Comparison of ENCODE assay signal across 9 mouse cellular contexts in genomic region chr8:111912860-111913432, GRCm38 (mm10). TPM values are rescaled to one million over a fixed set of nuclear protein-coding genes. Genes with fewer than 3 reads are reported as not detected.
DNase-seq lines count a peak whose midpoint lies in the region; ATAC-seq and TF ChIP-seq lines count a peak whose summit lies in the region.
"Had no signal": no experiment of that assay in that cellular context is flagged by ENCODE, and none has a peak within 500 bp of the region (broad histone marks: within the 10 kb centered on the region; RNA-seq: fewer than 3 reads in every experiment).

No protein-coding gene starts in this region.

- peaks cover 2% of the 10 kb centered on the region; the same call in 1 of the 2 replicates for H3K36me3 ChIP-seq in kidney, embryonic 16.5 days (ENCODE audit: insufficient read depth, low read length)
- H3K36me3 ChIP-seq in embryonic facial prominence, embryonic 14.5 days (ENCODE audit: control insufficient read depth, insufficient read depth, low read length): peaks cover 7% of the 10 kb centered on the region; the same call in 1 of the 2 replicates
- no peaks in the 10 kb centered on the region for H3K36me3 ChIP-seq in liver, postnatal 0 days (replicated peaks; ENCODE audit: insufficient read depth, low read length)

- H3K27me3 ChIP-seq in kidney, embryonic 16.5 days (ENCODE audit: insufficient read depth, low read length): peaks cover 17% of the 10 kb centered on the region
- H3K27me3 ChIP-seq in embryonic facial prominence, embryonic 14.5 days (replicated peaks; ENCODE audit: control insufficient read depth, insufficient read depth, low read length): peaks cover 17% of the 10 kb centered on the region; the same call in 1 of the 2 replicates
- peaks cover 36% of the 10 kb centered on the region for H3K27me3 ChIP-seq in liver, postnatal 0 days (ENCODE audit: insufficient read depth, low read length)

- ATAC-seq in kidney, embryonic 16.5 days (ENCODE audit: low FRiP score, low TSS enrichment): 0 out of 2 replicates have a peak, but pooled peaks have one; percentile 40
- peak; percentile 81 for ATAC-seq in embryonic facial prominence, embryonic 14.5 days (ENCODE audit: low read depth)
- no peak for ATAC-seq in liver, postnatal 0 days

- WGBS in kidney, embryonic 16.5 days: 49% methylated on average over 12 of the region's 12 CpGs
- WGBS in embryonic facial prominence, embryonic 14.5 days: 27% methylated on average over 12 of the region's 12 CpGs
- WGBS in liver, postnatal 0 days (ENCODE audit: insufficient replicate concordance): 60% methylated on average over 12 of the region's 12 CpGs

- H3K4me3 ChIP-seq in kidney, embryonic 16.5 days (ENCODE audit: low read length): no peak overlapping the region
- H3K4me3 ChIP-seq in embryonic facial prominence, embryonic 14.5 days (ENCODE audit: low read depth, low read length): no peak overlapping the region
- no peak overlapping the region for H3K4me3 ChIP-seq in liver, postnatal 0 days (ENCODE audit: low read depth, low read length)

- TF ChIP-seq EP300 in liver, postnatal 0 days (IDR thresholded peaks at IDR 0.05; ENCODE audit: low read depth): no peak

- H3K4me1 ChIP-seq in kidney, embryonic 16.5 days (ENCODE audit: insufficient read depth, low read length): peaks cover 8% of the 10 kb centered on the region
- peaks cover 11% of the 10 kb centered on the region for H3K4me1 ChIP-seq in embryonic facial prominence, embryonic 14.5 days (ENCODE audit: control insufficient read depth, insufficient read depth, low read length)
- no peaks in the 10 kb centered on the region for H3K4me1 ChIP-seq in liver, postnatal 0 days (ENCODE audit: insufficient read depth)

- no peak for TF ChIP-seq CTCF in liver, postnatal 0 days (IDR thresholded peaks at IDR 0.05; ENCODE audit: low read depth)

- H3K4me2 ChIP-seq in kidney, embryonic 16.5 days (replicated peaks; ENCODE audit: low read depth, low read length): no peak overlapping the region
- H3K4me2 ChIP-seq in embryonic facial prominence, embryonic 14.5 days (ENCODE audit: low read depth, low read length): peak overlapping the region; percentile 30; the same call in 1 of the 2 replicates
- H3K4me2 ChIP-seq in liver, postnatal 0 days (ENCODE audit: low read depth, low read length): no peak overlapping the region

- no peak overlapping the region for H3K9ac ChIP-seq in kidney, embryonic 16.5 days (replicated peaks; ENCODE audit: low read length)
- no peak overlapping the region for H3K9ac ChIP-seq in embryonic facial prominence, embryonic 14.5 days (ENCODE audit: low read depth, low read length)
- no peak overlapping the region for H3K9ac ChIP-seq in liver, postnatal 0 days (replicated peaks)
- H3K9ac ChIP-seq: liver, embryonic 14.5 days had no signal

- no peaks in the 10 kb centered on the region for H3K9me3 ChIP-seq in kidney, embryonic 16.5 days (ENCODE audit: low read length)
- no peaks in the 10 kb centered on the region for H3K9me3 ChIP-seq in embryonic facial prominence, embryonic 14.5 days (ENCODE audit: control insufficient read depth, low read length)
- H3K9me3 ChIP-seq in liver, postnatal 0 days (ENCODE audit: low read length): no peaks in the 10 kb centered on the region

- DNase-seq in kidney, adult 9 months: no peak
- DNase-seq in R1 (ENCODE audit: low read depth, low spot score): peak; percentile 75
- peak; percentile 87 for DNase-seq in embryonic facial prominence, embryonic 14.5 days (ENCODE audit: low spot score)
- peak; percentile 46 for DNase-seq in layer of hippocampus, adult 9-11 months
- no peak for DNase-seq in liver, postnatal 0 days
- no peak for DNase-seq in urinary bladder, adult 18-20 months (ENCODE audit: low spot score in 2 of 2)
- no peak for DNase-seq in thymus, postnatal 0 days (ENCODE audit: low spot score)

- no peak overlapping the region for H3K27ac ChIP-seq in kidney, embryonic 16.5 days (ENCODE audit: low read length)
- no peak overlapping the region for H3K27ac ChIP-seq in embryonic facial prominence, embryonic 14.5 days (replicated peaks; ENCODE audit: low read depth, low read length)
- H3K27ac ChIP-seq in liver, postnatal 0 days (ENCODE audit: low read depth): no peak overlapping the region
- H3K27ac ChIP-seq: liver, embryonic 14.5 days had no signal

RNA-seq across cellular contexts. Expression of gene Chst5, which starts 2.7 kb away (rescaled TPM):
- 1.3 and 1.9 TPM in 2 replicates for polyA plus RNA-seq in kidney, embryonic 16.5 days (2015; fragmentation: Nextera tagmentation; extraction: Ambion mirVana)
- polyA plus RNA-seq in embryonic facial prominence, embryonic 14.5 days (2014; fragmentation: Nextera tagmentation; extraction: Ambion mirVana): 4.7 and 5.4 TPM in 2 replicates
- not detected in 2 replicates for polyA plus RNA-seq in liver, postnatal 0 days (2015; fragmentation: Nextera tagmentation; extraction: Ambion mirVana)
- 0.09 and 0.27 TPM in 2 replicates for polyA plus RNA-seq in thymus, postnatal 0 days (2015; fragmentation: Nextera tagmentation; extraction: Ambion mirVana)

RNA-seq across cellular contexts. Expression of gene Tmem231, which starts 20.7 kb away (rescaled TPM):
- 20.7 and 24.6 TPM in 2 replicates for polyA plus RNA-seq in kidney, embryonic 16.5 days (2015; fragmentation: Nextera tagmentation; extraction: Ambion mirVana)
- polyA plus RNA-seq in embryonic facial prominence, embryonic 14.5 days (2014; fragmentation: Nextera tagmentation; extraction: Ambion mirVana): 14.9 and 15.8 TPM in 2 replicates
- polyA plus RNA-seq in liver, postnatal 0 days (2015; fragmentation: Nextera tagmentation; extraction: Ambion mirVana): 0.56 and 1.0 TPM in 2 replicates
- polyA plus RNA-seq in thymus, postnatal 0 days (2015; fragmentation: Nextera tagmentation; extraction: Ambion mirVana): 1.5 and 2.2 TPM in 2 replicates

RNA-seq across cellular contexts. Expression of gene Gabarapl2, which starts 27.6 kb away (rescaled TPM):
- polyA plus RNA-seq in kidney, embryonic 16.5 days (2015; fragmentation: Nextera tagmentation; extraction: Ambion mirVana): 197 and 202 TPM in 2 replicates
- polyA plus RNA-seq in embryonic facial prominence, embryonic 14.5 days (2014; fragmentation: Nextera tagmentation; extraction: Ambion mirVana): 168 and 182 TPM in 2 replicates
- polyA plus RNA-seq in liver, postnatal 0 days (2015; fragmentation: Nextera tagmentation; extraction: Ambion mirVana): 162 and 173 TPM in 2 replicates
- polyA plus RNA-seq in thymus, postnatal 0 days (2015; fragmentation: Nextera tagmentation; extraction: Ambion mirVana): 278 and 281 TPM in 2 replicates

RNA-seq across cellular contexts. Expression of gene Tmem170, which starts 36.4 kb away (rescaled TPM):
- 10.6 and 13.7 TPM in 2 replicates for polyA plus RNA-seq in kidney, embryonic 16.5 days (2015; fragmentation: Nextera tagmentation; extraction: Ambion mirVana)
- polyA plus RNA-seq in embryonic facial prominence, embryonic 14.5 days (2014; fragmentation: Nextera tagmentation; extraction: Ambion mirVana): 3.6 and 4.1 TPM in 2 replicates
- polyA plus RNA-seq in liver, postnatal 0 days (2015; fragmentation: Nextera tagmentation; extraction: Ambion mirVana): 4.9 TPM in 2 replicates
- polyA plus RNA-seq in thymus, postnatal 0 days (2015; fragmentation: Nextera tagmentation; extraction: Ambion mirVana): 5.2 and 6.1 TPM in 2 replicates

RNA-seq across cellular contexts. Expression of gene Cfdp1, which starts 58.9 kb away (rescaled TPM):
- polyA plus RNA-seq in kidney, embryonic 16.5 days (2015; fragmentation: Nextera tagmentation; extraction: Ambion mirVana): 220 and 232 TPM in 2 replicates
- 202 and 203 TPM in 2 replicates for polyA plus RNA-seq in embryonic facial prominence, embryonic 14.5 days (2014; fragmentation: Nextera tagmentation; extraction: Ambion mirVana)
- polyA plus RNA-seq in liver, postnatal 0 days (2015; fragmentation: Nextera tagmentation; extraction: Ambion mirVana): 48.9 and 51.3 TPM in 2 replicates
- polyA plus RNA-seq in thymus, postnatal 0 days (2015; fragmentation: Nextera tagmentation; extraction: Ambion mirVana): 105 and 119 TPM in 2 replicates

Comparison
In these comparisons a context has a peak if more than half of its experiments do, and no peak if none do; other contexts are left out.
1. DNase-seq: peak in R1 (single experiment), embryonic facial prominence, embryonic 14.5 days (single experiment) and layer of hippocampus, adult 9-11 months (single experiment); none in kidney, adult 9 months (single experiment), liver, postnatal 0 days (single experiment), urinary bladder, adult 18-20 months (0 of 2) and thymus, postnatal 0 days (single experiment).